Mouse (Mus musculus) megakaryocyte, embryonic 14.5 days (primary cell): ENCODE results near the gene Slc2a1. TPM values are rescaled to one million over a fixed set of nuclear protein-coding genes. Genes with fewer than 3 reads are reported as not detected.

Source experiments
- H3K27me3 ChIP-seq: replicated peaks from 2 replicates; pipeline ENCODE3; 2012; ENCODE audit warnings: inconsistent platforms
- H3K36me3 ChIP-seq: replicated peaks from 2 replicates; pipeline ENCODE3; 2012; ENCODE audit warnings: low read length, inconsistent platforms, mixed read lengths
- H3K4me1 ChIP-seq: 2 replicates; pipeline ENCODE4 v1.6.1; 2012; ENCODE audit warnings: inconsistent platforms
- H3K4me3 ChIP-seq: replicated peaks from 2 replicates; pipeline ENCODE3; 2012; ENCODE audit warnings: moderate library complexity, mild to moderate bottlenecking, inconsistent platforms
- H3K9me3 ChIP-seq: 2 replicates; pipeline ENCODE4 v1.6.1; 2012; ENCODE audit warnings: inconsistent platforms
- FLI1 ChIP-seq: IDR thresholded peaks from 2 replicates; pipeline ENCODE4 v1.6.1; 2012; ENCODE audit warnings: low read length, inconsistent platforms, mixed read lengths
- GATA1 ChIP-seq: IDR thresholded peaks from 3 replicates; pipeline ENCODE4 v1.6.1; 2012; ENCODE audit warnings: mixed read lengths, low read length, inconsistent platforms, borderline replicate concordance
- polyA plus RNA-seq: library from polyadenylated mRNA; stranded (reverse); fragments of >175 nt; gene quantifications from 2 replicates; pipeline ENCODE4 v1.2.3, GENCODE M21; 2012; ENCODE audit warnings: low replicate concordance; ENCODE audit not compliant: insufficient read depth

Slc2a1 gene
- polyA plus RNA-seq, 1 experiment, result 116 TPM

DNA sequence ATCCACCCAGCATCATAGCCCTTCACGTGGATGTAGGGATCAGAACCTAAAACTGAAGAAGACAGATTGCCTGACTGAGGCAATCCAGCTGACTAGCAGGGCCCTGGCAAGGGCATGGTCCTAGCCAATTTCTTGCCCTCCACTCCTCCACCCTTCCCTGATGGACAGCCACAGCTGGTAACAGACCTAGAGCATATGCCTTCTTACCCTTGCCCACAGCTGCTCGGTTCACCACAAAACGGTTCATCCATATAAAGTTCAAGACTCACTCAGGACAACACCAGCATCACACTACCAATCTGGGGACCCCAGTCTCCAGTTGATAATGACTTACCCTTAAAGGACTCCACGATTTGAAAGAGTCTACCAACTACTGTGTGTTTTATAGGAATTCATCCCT, 77.3 kb downstream of the Slc2a1 start:
- Histone ChIP-seq H3K4me3 (no peak overlapping the region), H3K27me3 (peaks cover 58% of the 10 kb centered on the region), H3K4me1 (peaks cover 27% of the 10 kb centered on the region), H3K36me3 (no peaks in the 10 kb centered on the region), H3K9me3 (no peaks in the 10 kb centered on the region)
- TF ChIP-seq FLI1, result no peak
- no peak for TF ChIP-seq GATA1

Other genes starting within 250 kb of the Slc2a1 start
- not detected in 2 replicates for gene Olfr1331, start 244.1 kb upstream of the Slc2a1 start, polyA plus RNA-seq
- not detected in 2 replicates for gene Olfr1330, start 220.1 kb upstream of the Slc2a1 start, polyA plus RNA-seq
- gene Olfr1329, start 191.2 kb upstream of the Slc2a1 start, polyA plus RNA-seq, result not detected in 2 replicates
- gene Olfr1328, start 170.1 kb upstream of the Slc2a1 start, polyA plus RNA-seq, result 0.32 TPM in 1 of 2 replicates, not detected in the other
- not detected in 2 replicates for gene Lao1, start 147.1 kb upstream of the Slc2a1 start, polyA plus RNA-seq
- gene Zfp691, start 65.5 kb downstream of the Slc2a1 start, polyA plus RNA-seq, result 9.7 and 15.6 TPM in 2 replicates
- gene Ermap, start 81.3 kb downstream of the Slc2a1 start, polyA plus RNA-seq, result 0.10 TPM in 1 of 2 replicates, not detected in the other
- 3.9 and 54.3 TPM in 2 replicates for gene Svbp, start 86.6 kb downstream of the Slc2a1 start, polyA plus RNA-seq
- gene Tmem269, start 109.5 kb downstream of the Slc2a1 start, polyA plus RNA-seq, result not detected in 2 replicates
- gene AU022252, start 124.0 kb downstream of the Slc2a1 start, polyA plus RNA-seq, result 14.7 and 17.1 TPM in 2 replicates
- 39.1 and 45.5 TPM in 2 replicates for gene P3h1, start 124.2 kb downstream of the Slc2a1 start, polyA plus RNA-seq
- gene Cldn19, start 146.7 kb downstream of the Slc2a1 start, polyA plus RNA-seq, result not detected in 2 replicates
- gene Ybx1, start 185.9 kb downstream of the Slc2a1 start, polyA plus RNA-seq, result 965 and 1,779 TPM in 2 replicates
- 1.7 TPM in 1 of 2 replicates, not detected in the other for gene Ppih, start 211.8 kb downstream of the Slc2a1 start, polyA plus RNA-seq